Mouse (Mus musculus): ENCODE results near the gene Gpr153. TPM values are rescaled to one million over a fixed set of nuclear protein-coding genes. Genes with fewer than 3 reads are reported as not detected.

Gene Gpr153
- polyA plus RNA-seq, 1 experiment from 2014 or later = 7.8 TPM

- Histone ChIP-seq H3K36me3 (peaks cover 13% of the 10 kb centered on the region; the same call in 1 of the 2 replicates), H3K4me2 (no peak overlapping the region), H3K4me1 (peaks cover 25% of the 10 kb centered on the region), H3K27me3 (peaks cover 75% of the 10 kb centered on the region), H3K9ac (no peak overlapping the region), H3K27ac (no peak overlapping the region), H3K4me3 (replicated peaks) (no peak overlapping the region), H3K9me3 (replicated peaks) (no peaks in the 10 kb centered on the region)
- 54% methylated on average over 15 of the region's 15 CpGs for WGBS
- ATAC-seq (replicated peaks; ENCODE audit: low FRiP score) = no peak
Measured at GRCm38 (mm10) chr4:152281601-152282000, 7.6 kb downstream of the Gpr153 start.

GRCm38 (mm10) chr4:152282721-152283120, 8.7 kb downstream of the Gpr153 start:
- H3K9me3 ChIP-seq (replicated peaks) = no peaks in the 10 kb centered on the region
- WGBS = 14% methylated on average over 33 of the region's 34 CpGs
- peaks cover 27% of the 10 kb centered on the region for H3K4me1 ChIP-seq
- H3K9ac ChIP-seq = 0 out of 2 replicates have a peak overlapping the region, but pooled peaks have one; percentile 21
- peaks cover 13% of the 10 kb centered on the region; the same call in 1 of the 2 replicates for H3K36me3 ChIP-seq
- peak overlapping the region; percentile 41 for H3K4me3 ChIP-seq (replicated peaks)
- H3K27me3 ChIP-seq = peaks cover 84% of the 10 kb centered on the region
- peak overlapping the region; percentile 70 for H3K4me2 ChIP-seq
- no peak for ATAC-seq (replicated peaks; ENCODE audit: low FRiP score)
- H3K27ac ChIP-seq = no peak overlapping the region

- Histone ChIP-seq H3K4me1 (peaks cover 27% of the 10 kb centered on the region), H3K9me3 (replicated peaks) (no peaks in the 10 kb centered on the region), H3K27ac (no peak overlapping the region), H3K4me3 (replicated peaks) (peak overlapping the region; percentile 41), H3K27me3 (peaks cover 90% of the 10 kb centered on the region), H3K9ac (peak overlapping the region; percentile 21; the same call in 1 of the 2 replicates), H3K36me3 (peaks cover 13% of the 10 kb centered on the region; the same call in 1 of the 2 replicates), H3K4me2 (peak overlapping the region; percentile 70)
- 6% methylated on average over 67 of the region's 70 CpGs for WGBS
- peak; percentile 73 for ATAC-seq (replicated peaks; ENCODE audit: low FRiP score)
Measured at GRCm38 (mm10) chr4:152283186-152283950, 9.3 kb downstream of the Gpr153 start.

GRCm38 (mm10) chr4:152285505-152285904, 11.5 kb downstream of the Gpr153 start:
- Histone ChIP-seq H3K4me2 (no peak overlapping the region), H3K9ac (no peak overlapping the region), H3K36me3 (peaks cover 4% of the 10 kb centered on the region; the same call in 1 of the 2 replicates), H3K9me3 (replicated peaks) (no peaks in the 10 kb centered on the region), H3K4me1 (peaks cover 33% of the 10 kb centered on the region), H3K4me3 (replicated peaks) (no peak overlapping the region), H3K27ac (no peak overlapping the region), H3K27me3 (peaks cover 94% of the 10 kb centered on the region)
- WGBS = 6% methylated on average over 10 of the region's 10 CpGs
- no peak for ATAC-seq (replicated peaks; ENCODE audit: low FRiP score)

GRCm38 (mm10) chr4:152286183-152286582, 12.2 kb downstream of the Gpr153 start:
- Histone ChIP-seq H3K9ac (no peak overlapping the region), H3K27ac (no peak overlapping the region), H3K36me3 (no peaks in the 10 kb centered on the region), H3K9me3 (replicated peaks) (no peaks in the 10 kb centered on the region), H3K4me3 (replicated peaks) (peak overlapping the region; percentile 17; the same call in 1 of the 2 replicates), H3K4me1 (peaks cover 38% of the 10 kb centered on the region), H3K27me3 (peaks cover 94% of the 10 kb centered on the region), H3K4me2 (peak overlapping the region; percentile 46)
- WGBS = 2% methylated on average over 32 of the region's 32 CpGs
- no peak for ATAC-seq (replicated peaks; ENCODE audit: low FRiP score)

GRCm38 (mm10) chr4:152286887-152287286, 12.9 kb downstream of the Gpr153 start:
- Histone ChIP-seq H3K27me3 (peaks cover 94% of the 10 kb centered on the region), H3K4me2 (no peak overlapping the region), H3K4me3 (replicated peaks) (0 out of 2 replicates have a peak overlapping the region, but pooled peaks have one; percentile 17), H3K36me3 (no peaks in the 10 kb centered on the region), H3K4me1 (peaks cover 38% of the 10 kb centered on the region), H3K9ac (no peak overlapping the region), H3K9me3 (replicated peaks) (no peaks in the 10 kb centered on the region), H3K27ac (no peak overlapping the region)
- ATAC-seq (replicated peaks; ENCODE audit: low FRiP score) = no peak
- 3% methylated on average over 26 of the region's 26 CpGs for WGBS

GRCm38 (mm10) chr4:152287317-152288120, 13.5 kb downstream of the Gpr153 start:
- 8% methylated on average over 19 of the region's 19 CpGs for WGBS
- no peak overlapping the region for H3K4me3 ChIP-seq (replicated peaks)
- no peaks in the 10 kb centered on the region for H3K36me3 ChIP-seq
- no peak overlapping the region for H3K4me2 ChIP-seq
- H3K4me1 ChIP-seq = peaks cover 42% of the 10 kb centered on the region
- ATAC-seq (replicated peaks; ENCODE audit: low FRiP score) = no peak
- H3K9ac ChIP-seq = no peak overlapping the region
- no peaks in the 10 kb centered on the region for H3K9me3 ChIP-seq (replicated peaks)
- H3K27me3 ChIP-seq = peaks cover 94% of the 10 kb centered on the region
- H3K27ac ChIP-seq = no peak overlapping the region

GRCm38 (mm10) chr4:152288398-152288945, 14.4 kb downstream of the Gpr153 start:
- H3K27me3 ChIP-seq = peaks cover 94% of the 10 kb centered on the region
- no peak overlapping the region for H3K4me2 ChIP-seq
- H3K9ac ChIP-seq = no peak overlapping the region
- H3K27ac ChIP-seq = no peak overlapping the region
- no peak for ATAC-seq (replicated peaks; ENCODE audit: low FRiP score)
- H3K9me3 ChIP-seq (replicated peaks) = no peaks in the 10 kb centered on the region
- peaks cover 41% of the 10 kb centered on the region for H3K4me1 ChIP-seq
- no peak overlapping the region for H3K4me3 ChIP-seq (replicated peaks)
- no peaks in the 10 kb centered on the region for H3K36me3 ChIP-seq
- 47% methylated on average over 18 of the region's 18 CpGs for WGBS

- H3K27me3 ChIP-seq = peaks cover 88% of the 10 kb centered on the region
- H3K4me3 ChIP-seq (replicated peaks) = peak overlapping the region; percentile 30
- no peak for ATAC-seq (replicated peaks; ENCODE audit: low FRiP score)
- no peaks in the 10 kb centered on the region for H3K9me3 ChIP-seq (replicated peaks)
- 0 out of 2 replicates have a peak overlapping the region, but pooled peaks have one; percentile 10 for H3K9ac ChIP-seq
- no peak overlapping the region for H3K27ac ChIP-seq
- H3K4me2 ChIP-seq = peak overlapping the region; percentile 56
- peaks cover 46% of the 10 kb centered on the region for H3K4me1 ChIP-seq
- H3K36me3 ChIP-seq = no peaks in the 10 kb centered on the region
- whole genome bisulfite sequencing = 3% methylated on average over 39 of the region's 39 CpGs
Measured at GRCm38 (mm10) chr4:152290385-152290784, 16.4 kb downstream of the Gpr153 start.

- H3K4me3 ChIP-seq (replicated peaks) = 0 out of 2 replicates have a peak overlapping the region, but pooled peaks have one; percentile 30
- peaks cover 50% of the 10 kb centered on the region for H3K4me1 ChIP-seq
- peak overlapping the region; percentile 56 for H3K4me2 ChIP-seq
- H3K9me3 ChIP-seq (replicated peaks) = no peaks in the 10 kb centered on the region
- H3K9ac ChIP-seq = no peak overlapping the region
- no peak for ATAC-seq (replicated peaks; ENCODE audit: low FRiP score)
- 21% methylated on average over 11 of the region's 11 CpGs for WGBS
- peaks cover 82% of the 10 kb centered on the region for H3K27me3 ChIP-seq
- H3K36me3 ChIP-seq = no peaks in the 10 kb centered on the region
- no peak overlapping the region for H3K27ac ChIP-seq
Measured at GRCm38 (mm10) chr4:152290991-152291390, 17.0 kb downstream of the Gpr153 start.

GRCm38 (mm10) chr4:152291562-152291961, 17.5 kb downstream of the Gpr153 start, which contains the start of gene Hes3:
Gene Hes3, minus strand, starts transcription at chr4:152291662.
- no peak within 1 kb of the TSS for H3K27ac ChIP-seq
- peaks cover 47% of the 10 kb centered on the region for H3K4me1 ChIP-seq
- H3K27me3 ChIP-seq = peaks cover 76% of the 10 kb centered on the region
- H3K9me3 ChIP-seq (replicated peaks) = no peaks in the 10 kb centered on the region
- peak within 1 kb of the TSS; percentile 30 for H3K4me3 ChIP-seq (replicated peaks)
- no peaks in the 10 kb centered on the region for H3K36me3 ChIP-seq
- H3K4me2 ChIP-seq = peak within 1 kb of the TSS; percentile 56
- WGBS = 23% methylated on average over 6 of the region's 6 CpGs
- H3K9ac ChIP-seq = 0 out of 2 replicates have a peak within 1 kb of the TSS, but pooled peaks have one; percentile 10
- ATAC-seq (replicated peaks; ENCODE audit: low FRiP score) = no peak
